ENCODE assay signal across 27 mouse cellular contexts in the genomic region with DNA sequence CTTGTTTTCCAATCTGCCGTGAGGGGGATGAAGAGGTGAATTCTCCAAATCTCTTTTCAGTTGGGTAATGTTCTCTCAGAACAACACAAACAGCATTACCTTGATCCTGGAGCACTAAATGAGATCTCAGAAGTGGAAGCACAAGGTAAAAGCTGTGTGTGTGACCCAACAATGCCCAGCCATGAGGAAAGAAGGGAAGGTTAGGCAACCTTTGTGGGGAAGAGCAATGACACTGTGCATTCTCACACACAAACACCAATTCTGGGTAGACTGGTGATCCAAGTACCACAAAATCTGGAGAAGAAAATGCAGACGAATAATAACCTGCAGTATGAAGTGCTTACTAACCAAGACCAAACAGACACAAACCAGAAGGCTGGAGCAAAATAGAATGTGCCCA.
"Had no signal": no experiment of that assay in that cellular context is flagged by ENCODE, and none has a peak within 500 bp of the region (broad histone marks: within the 10 kb centered on the region; RNA-seq: fewer than 3 reads in every experiment).

No protein-coding gene starts in this region.

- H3K27me3 ChIP-seq: heart, embryonic 13.5 days; heart, embryonic 15.5 days; hindbrain, embryonic 12.5 days; intestine, embryonic 15.5 days; kidney, embryonic 15.5 days; limb, embryonic 13.5 days; limb, embryonic 15.5 days had no signal

- DNase-seq: gastrocnemius, postnatal 14 days; gastrocnemius, postnatal 36 days; heart, adult 18-20 months; heart, postnatal 14 days; heart, postnatal 36 days; kidney, adult 11 months; kidney, adult 2 months; kidney, adult 9 months; kidney, postnatal 14 days; kidney, postnatal 36 days; layer of hippocampus, adult 9-11 months; layer of hippocampus, postnatal 36 days; left cerebral cortex, postnatal 4 days had no signal

- H3K27ac ChIP-seq: heart, embryonic 10.5 days; heart, embryonic 13.5 days; heart, embryonic 15.5 days; hindbrain, embryonic 10.5 days; hindbrain, embryonic 12.5 days; hindbrain, embryonic 14.5 days; intestine, embryonic 15.5 days; kidney, embryonic 15.5 days; kidney, postnatal 0 days; limb, embryonic 13.5 days; limb, embryonic 15.5 days had no signal

- H3K9me3 ChIP-seq: heart, embryonic 10.5 days; heart, embryonic 13.5 days; heart, embryonic 15.5 days; hindbrain, embryonic 12.5 days; intestine, embryonic 15.5 days; kidney, embryonic 15.5 days; limb, embryonic 13.5 days; limb, embryonic 15.5 days had no signal

- H3K4me1 ChIP-seq: heart, embryonic 15.5 days; hindbrain, embryonic 10.5 days; hindbrain, embryonic 12.5 days; intestine, embryonic 15.5 days; kidney, embryonic 15.5 days; limb, embryonic 13.5 days; limb, embryonic 15.5 days had no signal

- ATAC-seq: hindbrain, embryonic 16.5 days; inflammation-experienced regulatory T-cells, adult 6 months; intestine, embryonic 15.5 days had no signal

- H3K4me2 ChIP-seq: heart, embryonic 13.5 days; heart, embryonic 15.5 days; hindbrain, embryonic 12.5 days; hindbrain, embryonic 14.5 days; intestine, embryonic 15.5 days; kidney, embryonic 15.5 days; limb, embryonic 13.5 days; limb, embryonic 15.5 days; liver, embryonic 11.5 days had no signal

- H3K4me3 ChIP-seq: heart, embryonic 10.5 days; heart, embryonic 13.5 days; heart, embryonic 15.5 days; hindbrain, embryonic 10.5 days; hindbrain, embryonic 12.5 days; intestine, embryonic 15.5 days; kidney, embryonic 15.5 days; limb, embryonic 13.5 days; limb, embryonic 15.5 days had no signal

- H3K9ac ChIP-seq: heart, embryonic 13.5 days; heart, embryonic 15.5 days; hindbrain, embryonic 12.5 days; hindbrain, embryonic 14.5 days; intestine, embryonic 15.5 days; kidney, embryonic 15.5 days; limb, embryonic 13.5 days; limb, embryonic 15.5 days had no signal
